Mouse (Mus musculus) olfactory bulb, adult 2 months (tissue): ENCODE data around the gene Mpig6b.

Source experiments
- CTCF ChIP-seq: fragments of 200-500 bp; IDR thresholded peaks from 2 replicates; pipeline ENCODE4 v1.5.1; 2012; ENCODE audit warnings: low read depth, mild to moderate bottlenecking, low read length, moderate library complexity; ENCODE audit not compliant: insufficient read depth
- POLR2A ChIP-seq: fragments of 200-500 bp; IDR thresholded peaks from 2 replicates; pipeline ENCODE4 v1.6.1; 2012; ENCODE audit warnings: mild to moderate bottlenecking, low read depth, low read length, moderate library complexity; ENCODE audit not compliant: insufficient read depth

DNA sequence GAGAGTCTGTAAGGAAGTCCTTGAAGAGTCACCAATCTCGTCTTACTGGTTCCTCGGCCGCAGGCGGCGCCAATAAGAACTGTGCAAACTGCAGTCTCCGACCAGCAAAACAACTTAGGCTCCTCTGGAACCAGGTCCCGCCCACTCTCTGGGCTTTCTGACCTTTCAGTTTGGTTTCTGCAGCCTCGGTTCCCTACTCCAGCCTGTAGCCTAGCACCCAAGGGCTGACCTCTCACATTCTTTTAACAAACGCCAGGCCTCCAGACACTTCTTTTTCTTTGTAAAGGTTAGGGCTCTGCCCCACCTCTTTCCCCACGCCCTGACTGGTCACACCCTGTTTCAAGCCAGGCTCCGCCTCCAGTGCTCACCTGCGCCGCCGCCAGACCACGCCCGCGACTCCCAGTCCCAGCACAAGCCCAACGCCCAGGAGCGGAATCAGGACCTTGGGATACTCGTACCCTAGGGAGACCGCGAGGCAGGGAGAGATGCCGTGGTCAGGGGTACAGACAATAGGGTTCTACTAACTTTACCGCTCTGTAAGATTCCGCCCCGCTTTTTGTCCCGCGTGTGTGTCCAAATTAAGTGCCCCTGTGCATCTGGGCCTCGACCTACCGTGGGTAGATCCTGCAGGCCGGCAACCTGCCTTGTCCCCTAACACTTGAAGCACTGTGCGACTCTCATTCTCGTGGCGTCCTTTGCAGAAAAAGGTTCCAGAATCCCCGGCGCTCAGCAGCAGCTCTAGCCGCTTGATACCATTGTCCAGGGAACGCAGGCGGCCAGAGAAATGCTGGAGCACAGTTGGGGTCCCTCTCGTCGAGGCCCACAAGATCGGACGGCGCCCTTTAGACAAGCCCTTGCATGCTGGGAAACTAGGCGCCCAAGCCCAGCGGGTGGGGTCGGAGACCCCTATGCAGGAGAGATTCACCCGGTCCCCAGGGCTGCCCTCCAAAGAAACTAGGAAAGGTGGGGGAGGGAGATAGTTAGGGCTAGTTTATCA lies 735 bp downstream of the Mpig6b start, which contains the start of gene Ly6g6c:
- TF ChIP-seq POLR2A (no peak), CTCF (no peak)
